Mouse (Mus musculus) G1E (cell line): ENCODE measurements at regions not wholly inside any gene's neighbourhood (a gene's known extent, or its start where the extent isn't known, plus 50 kb on each side); places are given as distances from the start of the nearest gene placed in this dataset.

Experiments
- CTCF ChIP-seq: IDR thresholded peaks from 2 replicates; pipeline ENCODE4 v1.5.1; 2012; ENCODE audit warnings: low read depth, low read length, inconsistent platforms, mixed read lengths
- GATA1 ChIP-seq: IDR thresholded peaks from 2 replicates; pipeline ENCODE4 v1.6.1; 2012; ENCODE audit warnings: borderline replicate concordance, low read length, inconsistent platforms, mixed read lengths
- GATA2 ChIP-seq: IDR thresholded peaks from 2 replicates; pipeline ENCODE4 v1.6.1; 2012; ENCODE audit warnings: low read depth, low read length, inconsistent platforms, borderline replicate concordance
- POLR2AphosphoS5 ChIP-seq: IDR thresholded peaks from 2 replicates; pipeline ENCODE4 v1.6.1; 2012; ENCODE audit warnings: low read depth, low read length, inconsistent platforms; ENCODE audit not compliant: insufficient replicate concordance

DNA sequence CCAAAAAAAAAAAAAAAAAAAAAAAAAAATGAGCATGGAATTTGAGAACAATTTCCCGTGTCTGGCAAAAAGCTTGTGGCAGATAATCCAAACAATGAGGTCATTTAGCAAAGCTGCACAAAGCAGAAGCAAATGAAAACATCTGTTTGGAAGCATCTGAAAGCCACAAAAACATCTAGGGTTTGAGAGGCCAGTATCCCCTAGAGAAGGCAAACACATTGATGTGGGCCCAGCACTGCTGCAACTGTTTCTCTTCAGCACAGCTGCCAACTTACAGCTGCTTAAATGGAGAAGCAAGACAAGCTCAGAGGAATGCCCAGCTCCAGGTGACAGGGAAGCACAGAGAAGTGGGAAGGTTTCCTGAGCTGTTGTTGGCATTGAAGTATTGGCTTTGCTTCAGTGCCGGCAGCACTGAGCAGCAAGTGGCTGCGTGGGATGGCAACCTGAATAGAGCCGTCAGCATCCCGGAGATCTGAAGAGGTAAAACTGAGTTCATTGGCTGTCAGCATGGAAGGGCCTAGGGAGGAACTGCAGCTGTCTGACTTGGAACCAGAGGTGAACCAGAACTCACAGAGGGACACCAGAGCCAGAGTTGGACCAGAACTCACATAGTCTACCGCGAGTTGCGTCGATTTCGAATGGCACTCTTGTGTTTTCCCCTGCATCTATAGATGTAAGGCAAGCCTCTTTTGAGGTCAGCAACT lies 193.8 kb upstream of the Gm17728 start:
- no peak for TF ChIP-seq CTCF
- no peak for TF ChIP-seq POLR2AphosphoS5
- no peak for TF ChIP-seq GATA1
- no peak for TF ChIP-seq GATA2
